Mouse (Mus musculus): ENCODE measurements around the gene 4933430I17Rik.
A peak's percentile ranks its signal among the peaks of the same experiment; 100 is the strongest.
"Not testable (repeated sequence)": the region's sequence is repeated elsewhere in the genome, so short reads cannot be mapped to it uniquely, and the experiment has no call there.

The 4933430I17Rik gene

GRCm38 (mm10) chr4:62524651-62525488 lies at the start of gene 4933430I17Rik, which contains the start of gene Pole3:
Gene 4933430I17Rik, plus strand, starts transcription at chr4:62525369.
Gene Pole3, minus strand, starts transcription at chr4:62525068.
- DNase-seq = peak; percentile 99

- no peak for DNase-seq
Observed at GRCm38 (mm10) chr4:62475793-62476192, 49.4 kb upstream of the 4933430I17Rik start.

GRCm38 (mm10) chr4:62477542-62478244 lies 47.5 kb upstream of the 4933430I17Rik start:
- DNase-seq = no peak

- not testable (repeated sequence) for DNase-seq
Observed at GRCm38 (mm10) chr4:62479593-62479936, 45.6 kb upstream of the 4933430I17Rik start.

GRCm38 (mm10) chr4:62479937-62480708 lies 45.0 kb upstream of the 4933430I17Rik start, which contains the start of gene Bspry:
Gene Bspry, plus strand, starts transcription at chr4:62480053.
- peak; percentile 47 for DNase-seq

GRCm38 (mm10) chr4:62480709-62481605 lies 44.2 kb upstream of the 4933430I17Rik start:
- DNase-seq = no peak

- DNase-seq = no peak
Observed at GRCm38 (mm10) chr4:62484928-62485327, 40.2 kb upstream of the 4933430I17Rik start.

GRCm38 (mm10) chr4:62485450-62486161 lies 39.6 kb upstream of the 4933430I17Rik start:
- DNase-seq = no peak

GRCm38 (mm10) chr4:62486162-62486696 lies 38.9 kb upstream of the 4933430I17Rik start:
- no peak for DNase-seq

- no peak for DNase-seq
Observed at GRCm38 (mm10) chr4:62487172-62487571, 38.0 kb upstream of the 4933430I17Rik start.

GRCm38 (mm10) chr4:62487914-62488313 lies 37.3 kb upstream of the 4933430I17Rik start:
- DNase-seq = no peak

GRCm38 (mm10) chr4:62492682-62493081 lies 32.5 kb upstream of the 4933430I17Rik start:
- no peak for DNase-seq

GRCm38 (mm10) chr4:62494230-62494629 lies 30.9 kb upstream of the 4933430I17Rik start:
- no peak for DNase-seq

- DNase-seq = no peak
Observed at GRCm38 (mm10) chr4:62495946-62496345, 29.2 kb upstream of the 4933430I17Rik start.

GRCm38 (mm10) chr4:62496815-62497214 lies 28.4 kb upstream of the 4933430I17Rik start:
- DNase-seq = no peak

- no peak for DNase-seq
Observed at GRCm38 (mm10) chr4:62500799-62501198, 24.4 kb upstream of the 4933430I17Rik start.

GRCm38 (mm10) chr4:62501534-62501933 lies 23.6 kb upstream of the 4933430I17Rik start:
- peak; percentile 26 for DNase-seq

GRCm38 (mm10) chr4:62501964-62502732 lies 23.0 kb upstream of the 4933430I17Rik start:
- peak; percentile 95 for DNase-seq

- no peak for DNase-seq
Observed at GRCm38 (mm10) chr4:62502969-62503368, 22.2 kb upstream of the 4933430I17Rik start.

GRCm38 (mm10) chr4:62503374-62503970 lies 21.7 kb upstream of the 4933430I17Rik start, which contains the start of gene Hdhd3:
Gene Hdhd3, minus strand, starts transcription at chr4:62503467.
- no peak for DNase-seq
